Mouse (Mus musculus) CD4-positive, CD25-positive, alpha-beta regulatory T cell, adult 4 months (primary cell): ENCODE results near the gene Cox7c. TPM values are rescaled to one million over a fixed set of nuclear protein-coding genes. Genes with fewer than 3 reads are reported as not detected.
A peak's percentile ranks its signal among the peaks of the same experiment; 100 is the strongest.
"Not testable (repeated sequence)": the region's sequence is repeated elsewhere in the genome, so short reads cannot be mapped to it uniquely, and the experiment has no call there.

Source experiments
- ATAC-seq: one replicate; pipeline ENCODE4 v1.8.0; 2017
- polyA plus RNA-seq, 2 experiments: library from polyadenylated mRNA; unstranded; fragments of 100-300 nt; shearing (Covaris generic); gene quantifications; one replicate each; pipeline ENCODE4 v1.2.1; 2017

Cox7c gene
- 100 to 1,000 TPM; 287 to 470 TPM for polyA plus RNA-seq

GRCm38 (mm10) chr13:86046254-86046951 is at the start of gene Cox7c:
Gene Cox7c (minus strand): TSS chr13:86046904.
- ATAC-seq, result peak; percentile 99

GRCm38 (mm10) chr13:86068011-86068724 is 21.5 kb upstream of the Cox7c start:
- ATAC-seq, result no peak

GRCm38 (mm10) chr13:86067508-86067907 is 20.8 kb upstream of the Cox7c start:
- ATAC-seq, result no peak

- not testable (repeated sequence) for ATAC-seq
Measured at GRCm38 (mm10) chr13:86054091-86054490, 7.4 kb upstream of the Cox7c start.

- ATAC-seq, result no peak
Measured at GRCm38 (mm10) chr13:86004907-86005675, 41.6 kb downstream of the Cox7c start.
